Mouse (Mus musculus) kidney, embryonic 14.5 days (tissue): Measurements from ENCODE around the gene Acy3. TPM values are rescaled to one million over a fixed set of nuclear protein-coding genes. Genes with fewer than 3 reads are reported as not detected.

ENCODE experiments used
- ATAC-seq: fragments of 200-750 bp; cut with Nextera tagmentation; 2 replicates; pipeline ENCODE4 v1.8.0; 2017; ENCODE audit warnings: moderate number of reproducible peaks, mild to moderate bottlenecking, moderate TSS enrichment, moderate library complexity; ENCODE audit not compliant: low FRiP score, low TSS enrichment
- H3K27ac ChIP-seq: fragments of 300-500 bp; sonication (generic); 2 replicates; pipeline ENCODE4 v1.5.1; 2014; ENCODE audit warnings: low read depth, mild to moderate bottlenecking, low read length, moderate library complexity, mixed read lengths
- H3K27me3 ChIP-seq: fragments of 300-500 bp; sonication (generic); 2 replicates; pipeline ENCODE4 v1.6.1; 2014; ENCODE audit warnings: mild to moderate bottlenecking, low read length; ENCODE audit not compliant: control insufficient read depth, insufficient read depth
- H3K36me3 ChIP-seq: fragments of 300-500 bp; sonication (generic); 2 replicates; pipeline ENCODE4 v1.6.1; 2014; ENCODE audit warnings: low read length, mixed read lengths; ENCODE audit not compliant: control insufficient read depth, insufficient read depth
- H3K4me1 ChIP-seq: fragments of 300-500 bp; sonication (generic); 2 replicates; pipeline ENCODE4 v1.6.1; 2014; ENCODE audit warnings: low read length, mixed read lengths; ENCODE audit not compliant: control insufficient read depth, insufficient read depth
- H3K4me2 ChIP-seq: fragments of 300-500 bp; sonication (generic); replicated peaks from 2 replicates; pipeline ENCODE4 v1.6.1; 2014; ENCODE audit warnings: low read depth, mild to moderate bottlenecking, low read length
- H3K4me3 ChIP-seq: fragments of 300-500 bp; sonication (generic); 2 replicates; pipeline ENCODE4 v1.5.1; 2014; ENCODE audit warnings: mild to moderate bottlenecking, low read length
- H3K9ac ChIP-seq: fragments of 300-500 bp; sonication (generic); 2 replicates; pipeline ENCODE4 v1.6.1; 2014; ENCODE audit warnings: low read depth, mild to moderate bottlenecking, low read length, moderate library complexity
- H3K9me3 ChIP-seq: fragments of 300-500 bp; sonication (generic); 2 replicates; pipeline ENCODE4 v1.6.1; 2016; ENCODE audit warnings: low read length; ENCODE audit not compliant: control insufficient read depth
- WGBS: fragments of 180-500 bp; shearing (Covaris S2); extraction: QIAGEN DNeasy Blood & Tissue Kit; methylation state at CpG from one replicate; pipeline ENCODE4 v1.1.7; 2014; 5-methylcytosine and 5-hydroxymethylcytosine counted together
- polyA plus RNA-seq: library from polyadenylated mRNA; unstranded; fragments of >200 nt; fragmentation: Nextera tagmentation; extraction: Ambion mirVana; gene quantifications from 2 replicates; pipeline ENCODE4 v1.2.1, GENCODE M21; 2014

Acy3 gene
- polyA plus RNA-seq, 1 experiment from 2014 or later: 26.3 TPM

- no peak for ATAC-seq
- Histone ChIP-seq H3K4me3 (no peak overlapping the region), H3K9ac (no peak overlapping the region), H3K4me2 (no peak overlapping the region), H3K4me1 (no peaks in the 10 kb centered on the region), H3K9me3 (no peaks in the 10 kb centered on the region), H3K36me3 (no peaks in the 10 kb centered on the region), H3K27ac (no peak overlapping the region), H3K27me3 (no peaks in the 10 kb centered on the region)
- WGBS: 71% methylated on average over 10 of the region's 10 CpGs
Measured at GRCm38 (mm10) chr19:4017921-4018587, 31.7 kb downstream of the Acy3 start.

GRCm38 (mm10) chr19:4018743-4019583, 32.6 kb downstream of the Acy3 start:
- Histone ChIP-seq H3K4me1 (no peaks in the 10 kb centered on the region), H3K4me2 (no peak overlapping the region), H3K27me3 (no peaks in the 10 kb centered on the region), H3K9me3 (no peaks in the 10 kb centered on the region), H3K36me3 (no peaks in the 10 kb centered on the region), H3K4me3 (no peak overlapping the region), H3K27ac (no peak overlapping the region), H3K9ac (0 out of 2 replicates have a peak overlapping the region, but pooled peaks have one; percentile 7)
- ATAC-seq: peak; percentile 86
- WGBS: 35% methylated on average over 18 of the region's 18 CpGs

GRCm38 (mm10) chr19:4023185-4023584, 36.8 kb downstream of the Acy3 start:
- Histone ChIP-seq H3K27me3 (no peaks in the 10 kb centered on the region), H3K4me3 (no peak overlapping the region), H3K9ac (no peak overlapping the region), H3K9me3 (no peaks in the 10 kb centered on the region), H3K4me2 (no peak overlapping the region), H3K27ac (no peak overlapping the region), H3K36me3 (no peaks in the 10 kb centered on the region), H3K4me1 (no peaks in the 10 kb centered on the region)
- 64% methylated on average over 7 of the region's 7 CpGs for WGBS
- no peak for ATAC-seq

DNA sequence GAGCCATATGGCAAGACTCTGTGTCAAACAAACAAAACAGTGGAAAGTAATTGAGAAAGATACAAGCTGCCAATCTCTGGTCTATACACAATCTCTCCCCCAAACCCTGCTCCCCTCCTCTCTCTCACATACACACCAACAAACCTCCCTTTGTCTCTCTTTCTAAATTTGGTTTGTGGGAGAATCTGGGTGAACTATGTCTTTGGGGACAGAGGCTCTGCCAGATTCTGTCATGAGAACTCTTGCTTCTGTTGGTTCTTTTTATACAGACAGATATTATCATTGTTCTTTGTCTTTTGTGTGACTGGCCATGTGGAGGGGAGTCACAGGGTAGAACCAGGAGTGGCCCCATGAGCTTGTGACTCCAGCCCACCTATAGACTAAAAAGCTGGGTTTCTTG, 41.2 kb downstream of the Acy3 start:
- H3K9me3 ChIP-seq: no peaks in the 10 kb centered on the region
- no peak overlapping the region for H3K9ac ChIP-seq
- no peaks in the 10 kb centered on the region for H3K4me1 ChIP-seq
- H3K4me2 ChIP-seq: no peak overlapping the region
- H3K27ac ChIP-seq: no peak overlapping the region
- no peak overlapping the region for H3K4me3 ChIP-seq
- ATAC-seq: no peak
- H3K27me3 ChIP-seq: no peaks in the 10 kb centered on the region
- no peaks in the 10 kb centered on the region for H3K36me3 ChIP-seq

GRCm38 (mm10) chr19:4032668-4033067, 46.3 kb downstream of the Acy3 start:
- no peaks in the 10 kb centered on the region for H3K27me3 ChIP-seq
- no peak for ATAC-seq
- H3K4me3 ChIP-seq: no peak overlapping the region
- H3K9me3 ChIP-seq: no peaks in the 10 kb centered on the region
- H3K27ac ChIP-seq: no peak overlapping the region
- no peaks in the 10 kb centered on the region; the same call in 1 of the 2 replicates for H3K36me3 ChIP-seq
- 75% methylated on average over 7 of the region's 7 CpGs for WGBS
- no peak overlapping the region for H3K4me2 ChIP-seq
- peaks cover 9% of the 10 kb centered on the region for H3K4me1 ChIP-seq
- no peak overlapping the region for H3K9ac ChIP-seq

- Histone ChIP-seq H3K9me3 (no peaks in the 10 kb centered on the region), H3K4me2 (no peak overlapping the region), H3K9ac (no peak overlapping the region), H3K36me3 (no peaks in the 10 kb centered on the region; the same call in 1 of the 2 replicates), H3K27ac (no peak overlapping the region), H3K4me1 (peaks cover 13% of the 10 kb centered on the region), H3K27me3 (no peaks in the 10 kb centered on the region), H3K4me3 (no peak overlapping the region)
- ATAC-seq: no peak
- 65% methylated on average over 3 of the region's 3 CpGs for WGBS
Measured at GRCm38 (mm10) chr19:4033298-4033697, 46.9 kb downstream of the Acy3 start.

GRCm38 (mm10) chr19:4033742-4034141, 47.4 kb downstream of the Acy3 start:
- peaks cover 14% of the 10 kb centered on the region for H3K4me1 ChIP-seq
- H3K9me3 ChIP-seq: no peaks in the 10 kb centered on the region
- no peak overlapping the region for H3K4me3 ChIP-seq
- no peak for ATAC-seq
- H3K4me2 ChIP-seq: no peak overlapping the region
- H3K27ac ChIP-seq: no peak overlapping the region
- no peaks in the 10 kb centered on the region; the same call in 1 of the 2 replicates for H3K36me3 ChIP-seq
- WGBS: 74% methylated on average over 5 of the region's 5 CpGs
- no peaks in the 10 kb centered on the region for H3K27me3 ChIP-seq
- no peak overlapping the region for H3K9ac ChIP-seq

DNA sequence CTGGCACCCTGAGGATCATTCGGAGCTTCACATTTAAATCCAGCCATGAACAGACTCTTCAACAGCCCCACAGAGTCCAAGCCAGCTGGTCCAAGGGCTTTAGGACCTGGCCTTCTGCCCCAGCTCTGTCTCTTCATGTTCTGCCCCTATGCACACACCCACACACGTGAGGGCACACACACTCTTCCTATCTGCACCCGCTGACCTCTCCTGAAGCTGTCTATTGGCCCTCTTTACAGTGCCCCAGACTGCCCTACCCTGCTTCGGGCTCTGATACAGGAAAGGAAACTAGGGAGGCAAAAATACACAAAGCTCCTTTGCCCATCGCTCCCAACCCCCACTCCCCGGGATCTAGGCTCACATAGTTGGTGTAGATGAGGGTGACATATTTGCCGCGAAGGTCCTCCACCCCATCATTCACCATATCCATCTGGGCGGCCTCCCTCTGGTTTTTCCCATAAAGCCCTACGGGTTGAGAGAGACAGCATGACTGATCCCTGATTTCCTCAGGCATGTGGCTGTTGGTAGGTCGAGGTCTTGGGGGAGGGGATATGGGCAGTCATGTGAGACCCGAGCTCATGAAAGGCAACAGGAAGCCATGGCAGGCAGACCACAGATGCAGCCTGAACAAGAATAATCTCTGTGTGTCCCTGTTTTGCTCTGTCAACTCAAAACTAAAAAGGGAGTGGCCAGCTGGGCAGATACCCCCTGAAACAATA, 50.1 kb downstream of the Acy3 start:
- H3K9ac ChIP-seq: no peak overlapping the region
- H3K4me3 ChIP-seq: peak overlapping the region; percentile 7; the same call in 1 of the 2 replicates
- peak overlapping the region; percentile 33 for H3K4me2 ChIP-seq

More for the DNA sequence above, 50.1 kb downstream of the Acy3 start:
- Histone ChIP-seq H3K4me1 (peaks cover 14% of the 10 kb centered on the region), H3K27me3 (no peaks in the 10 kb centered on the region), H3K9me3 (no peaks in the 10 kb centered on the region), H3K36me3 (no peaks in the 10 kb centered on the region; the same call in 1 of the 2 replicates), H3K27ac (no peak overlapping the region)
- ATAC-seq: no peak
- 62% methylated on average over 12 of the region's 12 CpGs for WGBS
